Mouse (Mus musculus) frontal cortex, adult (tissue): ENCODE results near the gene Msmo1.
A peak's percentile ranks its signal among the peaks of the same experiment; 100 is the strongest.

Experiments used
- ATAC-seq: cut with Nextera tagmentation; 2 replicates; pipeline ENCODE4 v1.9.2; 2017; ENCODE audit warnings: mild to moderate bottlenecking, moderate library complexity, mixed read lengths; ENCODE audit not compliant: low TSS enrichment

Msmo1 gene

DNA sequence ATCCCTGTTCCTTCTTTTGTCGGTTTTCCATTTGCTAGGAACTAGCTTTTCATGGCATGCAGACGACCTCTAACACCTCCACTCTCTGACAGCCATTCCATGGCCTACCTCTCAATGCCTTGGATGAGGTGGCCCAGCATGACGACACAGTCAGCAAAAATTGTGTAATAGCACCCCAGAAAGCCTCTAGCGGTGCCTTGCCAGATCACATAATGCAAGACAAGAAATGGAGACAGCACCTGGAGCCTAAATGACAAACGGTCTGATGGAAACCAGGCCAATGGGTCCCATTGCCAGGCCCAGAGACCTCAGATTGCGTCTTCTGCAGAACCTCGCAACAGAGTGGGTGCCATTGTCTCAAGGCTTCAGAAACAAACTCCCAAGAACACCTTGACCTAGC is 21.1 kb downstream of the Msmo1 start:
- no peak for ATAC-seq

DNA sequence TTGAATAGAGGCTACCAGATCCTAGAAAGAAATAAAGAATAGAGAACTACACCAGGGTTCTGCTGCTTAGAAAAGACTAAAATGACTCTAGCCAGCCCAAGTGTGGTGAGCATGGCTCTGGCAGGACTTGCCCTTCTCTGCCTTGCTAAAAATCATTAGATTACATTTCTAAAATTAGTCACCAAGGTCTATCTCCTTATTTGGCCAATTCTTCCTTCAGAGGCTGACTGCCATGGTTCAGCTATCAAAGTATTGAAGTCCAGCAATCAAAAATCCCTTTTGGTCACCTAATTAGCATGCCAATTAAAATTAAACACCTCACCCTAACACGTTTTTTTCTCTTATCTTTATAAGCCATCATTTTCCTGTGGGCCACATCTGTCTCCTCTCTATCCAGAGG is 22.0 kb downstream of the Msmo1 start:
- no peak for ATAC-seq

GRCm38 (mm10) chr8:64707481-64707880 is 26.1 kb downstream of the Msmo1 start:
- ATAC-seq = no peak

- ATAC-seq = no peak
These were observed 30.4 kb downstream of the Msmo1 start for GRCm38 (mm10) chr8:64703191-64703590.

DNA sequence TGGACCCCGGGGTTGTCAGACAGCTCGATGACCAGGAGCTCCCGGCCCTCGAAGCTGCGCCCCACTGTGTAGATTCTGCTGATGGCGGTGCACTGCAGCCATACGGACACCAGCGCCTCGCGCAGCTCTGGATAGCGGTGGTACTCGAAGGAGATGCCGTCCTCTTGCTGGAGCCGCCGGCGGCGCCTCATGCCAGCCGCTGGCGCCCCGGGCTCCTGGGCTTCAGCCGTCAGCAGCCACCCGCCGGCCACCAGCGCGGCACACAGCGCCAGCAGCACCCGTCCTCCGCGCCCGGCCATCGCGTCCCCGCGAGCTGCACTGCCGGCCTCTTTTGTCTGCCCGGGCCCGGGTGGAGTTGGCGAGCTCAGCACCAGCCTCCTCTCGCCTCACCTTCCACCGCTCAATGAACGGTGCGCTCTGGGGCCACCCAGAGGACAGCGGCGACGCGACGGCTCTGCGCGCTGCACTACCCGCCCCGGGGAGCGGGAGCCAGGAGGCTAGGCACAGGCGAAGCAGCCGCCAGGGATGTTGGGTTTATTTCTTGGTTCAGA is 40.9 kb downstream of the Msmo1 start, which contains the start of gene Cpe:
Cpe (minus strand) TSS at position 404 of the 551 bp plus-strand sequence.
- peak; percentile 92 for ATAC-seq

DNA sequence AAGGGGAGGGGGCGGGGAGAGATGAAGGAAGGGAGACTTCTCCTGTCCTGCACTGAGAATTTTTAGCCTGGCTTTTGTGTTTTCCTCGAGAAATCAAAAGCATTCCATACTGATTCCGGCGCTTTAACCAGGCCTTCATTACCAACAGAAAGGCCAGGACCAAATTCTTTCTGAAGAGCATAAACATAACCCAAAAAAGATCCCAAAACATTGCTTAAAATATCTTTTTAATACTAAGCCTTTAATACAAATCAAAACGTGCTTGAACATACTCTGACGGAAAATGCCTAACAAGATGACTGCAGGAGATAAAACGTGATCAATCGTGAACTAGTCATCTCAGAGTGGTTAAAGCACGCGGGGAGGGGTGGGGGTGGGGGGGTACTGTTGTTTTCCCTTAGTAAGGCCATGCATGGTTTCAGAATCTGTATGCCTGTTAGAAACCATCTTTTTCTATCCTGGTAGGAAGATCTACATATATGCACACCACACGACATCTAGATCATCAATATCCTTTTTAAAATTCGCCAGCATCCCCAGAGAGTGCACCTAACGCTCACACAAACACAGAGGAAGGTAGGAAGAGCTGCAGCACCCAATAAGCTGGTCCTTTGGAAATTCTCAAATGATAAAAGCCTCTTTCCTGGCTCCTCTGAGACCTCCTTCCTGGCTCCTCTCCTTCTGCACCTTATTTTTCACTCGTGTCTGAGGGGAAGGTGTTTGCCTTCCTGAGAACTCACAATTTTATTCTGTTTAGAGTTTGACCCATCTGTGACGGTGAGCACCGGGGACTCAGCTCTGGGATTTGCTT is 41.8 kb downstream of the Msmo1 start:
- ATAC-seq = peak; percentile 32

DNA sequence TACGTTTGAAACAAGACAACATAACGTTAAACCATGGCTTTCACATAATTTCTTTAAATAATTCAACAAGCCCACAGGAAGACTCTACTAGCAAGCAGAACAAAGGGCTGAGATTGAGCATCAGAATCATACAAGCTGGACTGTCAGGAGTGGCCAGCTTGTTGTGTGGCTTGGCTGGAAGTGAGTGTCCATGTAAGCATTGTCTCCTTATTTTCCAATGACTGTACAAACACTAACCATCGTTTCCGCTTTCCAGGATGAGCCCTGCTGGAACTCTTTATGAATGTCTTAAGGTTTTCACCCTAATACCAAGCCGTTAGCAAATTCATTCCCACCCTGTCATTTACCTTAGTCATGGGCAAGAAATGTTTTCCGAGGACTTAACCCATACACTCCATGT is 42.7 kb downstream of the Msmo1 start:
- no peak for ATAC-seq

- ATAC-seq = no peak
These were observed 43.3 kb downstream of the Msmo1 start for GRCm38 (mm10) chr8:64690306-64690705.

DNA sequence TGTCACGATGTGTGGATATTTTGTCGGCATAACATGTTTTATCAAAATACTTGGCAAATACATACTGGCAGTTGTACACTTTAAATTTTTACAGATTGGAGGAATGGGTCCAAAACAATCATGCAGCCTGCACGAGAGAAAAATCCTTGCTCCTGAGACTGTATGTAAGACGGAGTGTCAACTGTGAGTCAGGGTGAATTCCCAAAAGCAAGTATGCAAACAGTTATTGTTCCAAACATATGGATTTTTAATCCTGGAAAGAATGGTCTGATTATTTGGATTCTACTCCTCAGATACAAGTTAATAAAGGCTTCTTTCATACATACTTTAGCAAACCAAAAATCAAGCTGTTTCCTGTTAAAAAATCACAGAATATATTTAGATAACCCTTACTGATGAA is 44.9 kb downstream of the Msmo1 start:
- ATAC-seq = no peak

GRCm38 (mm10) chr8:64688161-64688560 is 45.4 kb downstream of the Msmo1 start:
- ATAC-seq = no peak

DNA sequence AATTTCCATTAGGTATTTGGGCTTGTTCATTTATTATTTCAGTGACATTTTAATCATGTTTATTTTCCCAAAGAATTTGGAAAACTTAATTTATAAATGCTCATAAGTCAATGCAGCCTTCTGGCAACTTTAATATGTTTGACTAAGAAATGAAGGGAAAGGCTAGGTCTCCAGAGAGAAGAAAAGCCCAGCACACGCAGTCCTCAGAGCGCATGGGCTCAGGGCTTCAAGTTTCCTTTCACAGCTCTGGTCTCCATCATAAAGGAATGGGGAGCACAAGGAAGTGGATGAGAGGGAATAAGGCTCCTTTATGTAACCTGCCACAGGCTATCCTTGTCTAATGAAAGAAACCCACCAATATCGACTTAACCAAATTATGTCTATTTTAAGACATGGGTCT is 51.1 kb downstream of the Msmo1 start:
- ATAC-seq = no peak

DNA sequence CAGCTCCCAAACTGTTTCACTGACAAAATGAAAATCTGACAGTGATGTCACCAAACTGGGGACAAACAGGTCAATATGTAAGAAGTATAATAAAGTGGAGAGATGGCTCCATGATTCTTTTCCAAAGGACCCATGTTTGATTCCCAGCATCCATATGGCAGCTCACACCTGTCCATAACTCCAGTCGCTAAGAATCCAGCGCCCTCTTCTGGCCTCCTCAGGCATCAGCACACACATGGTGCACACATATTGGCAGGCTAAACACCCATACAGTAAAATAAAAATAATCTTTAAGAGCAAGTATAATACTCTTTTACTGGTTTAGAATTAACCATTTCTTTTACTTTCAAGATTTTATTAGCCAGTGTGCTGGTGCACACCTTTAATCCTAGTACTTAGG is 57.2 kb downstream of the Msmo1 start:
- ATAC-seq = no peak

DNA sequence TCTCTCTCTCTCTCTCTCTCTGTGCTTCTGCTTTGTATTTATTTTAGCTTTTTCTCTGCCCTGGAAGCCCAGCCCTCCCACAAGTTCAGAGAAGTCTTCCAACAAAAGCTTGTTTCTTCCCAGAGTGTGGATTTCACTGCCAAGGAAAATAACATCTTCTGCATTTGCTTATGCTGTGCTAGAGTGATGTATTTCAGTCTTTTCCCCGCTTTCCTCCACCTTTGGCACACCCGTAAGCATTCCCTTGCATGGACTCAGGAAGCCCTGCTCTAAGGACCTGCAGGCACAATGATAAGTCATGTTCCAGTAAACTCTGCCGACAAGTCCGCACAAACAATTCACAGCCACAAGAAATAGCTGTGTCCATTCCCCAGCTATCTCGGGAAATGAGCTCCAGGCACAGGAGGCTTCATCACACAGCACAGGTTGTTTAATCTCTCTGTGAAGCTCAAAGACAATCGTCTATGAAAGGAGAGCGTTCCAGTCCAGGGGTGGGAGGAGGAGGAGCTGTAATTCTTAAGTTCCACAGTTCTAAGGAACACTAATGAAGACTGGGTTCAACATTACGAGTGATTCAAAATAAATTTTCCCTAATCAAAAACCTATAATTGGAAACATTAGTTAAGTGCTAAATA is 58.5 kb downstream of the Msmo1 start:
- ATAC-seq = peak; percentile 53

DNA sequence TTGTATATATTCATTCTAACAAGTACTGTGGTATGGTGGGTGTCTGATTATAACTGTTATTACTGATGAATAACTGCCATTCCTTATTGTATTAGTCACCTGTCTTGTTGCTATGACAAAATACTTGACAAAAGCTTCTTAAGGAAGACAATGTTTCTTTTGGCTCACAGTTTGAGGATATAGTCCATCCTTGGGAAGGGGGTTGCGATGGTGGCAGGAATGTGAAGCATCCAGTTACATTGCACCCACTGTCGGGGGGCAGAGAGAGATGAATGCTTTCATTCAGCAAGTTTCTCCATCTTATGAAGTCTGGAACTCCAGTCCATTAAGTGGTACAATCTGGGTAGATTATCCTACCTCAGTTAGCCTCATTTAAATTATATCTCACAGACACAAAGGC is 60.7 kb downstream of the Msmo1 start:
- ATAC-seq = no peak

- ATAC-seq = peak; percentile 50; the same call in 1 of the 2 replicates
These were observed 61.7 kb downstream of the Msmo1 start for GRCm38 (mm10) chr8:64671937-64672336.
